Mouse (Mus musculus): ENCODE measurements around the gene Acly. TPM values are rescaled to one million over a fixed set of nuclear protein-coding genes. Genes with fewer than 3 reads are reported as not detected.
A peak's percentile ranks its signal among the peaks of the same experiment; 100 is the strongest.

The Acly gene
- polyA plus RNA-seq, 1 experiment from 2014 or later = 219 TPM

DNA sequence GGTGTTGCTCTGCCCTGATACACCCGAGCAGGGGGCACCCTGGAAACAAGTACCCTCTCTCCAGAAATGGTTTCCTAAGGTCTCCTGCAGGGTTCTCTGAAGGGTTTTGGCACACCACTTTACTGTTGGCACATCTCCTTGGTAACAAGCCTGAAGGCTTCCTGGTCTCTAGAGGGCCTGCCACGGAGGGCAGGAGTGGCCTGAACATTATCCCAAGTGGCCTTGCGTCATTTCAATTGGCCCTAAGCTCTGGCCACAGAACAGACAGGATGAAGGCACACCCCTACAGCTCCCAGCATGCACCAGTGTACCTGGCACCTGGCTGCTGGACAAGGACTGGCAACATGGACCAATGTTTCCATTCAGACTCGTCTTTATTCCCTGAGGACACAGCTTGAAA lies 25.0 kb upstream of the Acly start:
- DNase-seq (no peak), ATAC-seq (ENCODE audit: low FRiP score, low TSS enrichment) (no peak)

GRCm38 (mm10) chr11:100550101-100550500 lies 22.3 kb upstream of the Acly start:
- Histone ChIP-seq H3K27me3 (ENCODE audit: control insufficient read depth, insufficient read depth, low read length) (no peaks in the 10 kb centered on the region), H3K9me3 (ENCODE audit: control insufficient read depth, low read length) (no peaks in the 10 kb centered on the region), H3K36me3 (ENCODE audit: control insufficient read depth, insufficient read depth, low read length) (no peaks in the 10 kb centered on the region), H3K4me1 (ENCODE audit: control insufficient read depth, insufficient read depth, low read length) (peaks cover under 1% of the 10 kb centered on the region; the same call in 1 of the 2 replicates), H3K27ac (replicated peaks; ENCODE audit: low read depth, low read length) (no peak overlapping the region), H3K9ac (replicated peaks; ENCODE audit: low read length) (no peak overlapping the region), H3K4me3 (replicated peaks; ENCODE audit: low read depth, low read length) (no peak overlapping the region), H3K4me2 (ENCODE audit: low read length) (no peak overlapping the region)
- WGBS = 84% methylated on average over 6 of the region's 6 CpGs
- no peak for DNase-seq
- no peak for ATAC-seq (ENCODE audit: low FRiP score, low TSS enrichment)

More for the DNA sequence above, 25.0 kb upstream of the Acly start:
- Histone ChIP-seq H3K36me3 (ENCODE audit: control insufficient read depth, insufficient read depth, low read length) (no peaks in the 10 kb centered on the region), H3K4me1 (ENCODE audit: control insufficient read depth, insufficient read depth, low read length) (no peaks in the 10 kb centered on the region), H3K27ac (replicated peaks; ENCODE audit: low read depth, low read length) (no peak overlapping the region), H3K9me3 (ENCODE audit: control insufficient read depth, low read length) (no peaks in the 10 kb centered on the region), H3K4me2 (ENCODE audit: low read length) (no peak overlapping the region), H3K27me3 (ENCODE audit: control insufficient read depth, insufficient read depth, low read length) (no peaks in the 10 kb centered on the region), H3K4me3 (replicated peaks; ENCODE audit: low read depth, low read length) (no peak overlapping the region), H3K9ac (replicated peaks; ENCODE audit: low read length) (no peak overlapping the region)
- 89% methylated on average over 4 of the region's 4 CpGs for WGBS

GRCm38 (mm10) chr11:100549466-100549865 lies 21.7 kb upstream of the Acly start:
- 87% methylated on average over 8 of the region's 8 CpGs for WGBS
- no peaks in the 10 kb centered on the region for H3K27me3 ChIP-seq (ENCODE audit: control insufficient read depth, insufficient read depth, low read length)
- no peaks in the 10 kb centered on the region for H3K9me3 ChIP-seq (ENCODE audit: control insufficient read depth, low read length)
- no peak overlapping the region for H3K27ac ChIP-seq (replicated peaks; ENCODE audit: low read depth, low read length)
- no peaks in the 10 kb centered on the region for H3K36me3 ChIP-seq (ENCODE audit: control insufficient read depth, insufficient read depth, low read length)
- H3K4me1 ChIP-seq (ENCODE audit: control insufficient read depth, insufficient read depth, low read length) = peaks cover 6% of the 10 kb centered on the region
- H3K9ac ChIP-seq (replicated peaks; ENCODE audit: low read length) = no peak overlapping the region
- H3K4me2 ChIP-seq (ENCODE audit: low read length) = no peak overlapping the region
- ATAC-seq (ENCODE audit: low FRiP score, low TSS enrichment) = no peak
- no peak overlapping the region for H3K4me3 ChIP-seq (replicated peaks; ENCODE audit: low read depth, low read length)
- DNase-seq = no peak

DNA sequence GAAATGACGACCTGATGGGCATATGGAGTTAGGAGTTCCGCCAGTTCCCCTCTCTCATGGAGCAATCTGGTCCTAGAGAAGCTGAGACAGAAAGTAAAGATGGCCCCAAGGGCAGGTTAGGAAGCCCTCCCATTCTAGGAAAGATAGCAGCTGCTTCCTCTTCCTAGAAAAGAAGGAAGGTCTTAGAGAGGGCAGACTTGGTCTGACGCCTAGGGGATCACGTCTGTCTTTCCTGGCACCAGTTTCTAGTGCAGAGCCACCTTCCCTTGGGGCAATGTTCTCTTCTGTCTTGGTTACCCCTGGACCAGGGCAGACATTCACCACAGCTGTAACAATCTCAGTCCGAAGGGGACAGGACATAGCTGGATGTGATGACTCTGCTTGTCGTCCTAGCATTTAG lies 20.3 kb upstream of the Acly start:
- Histone ChIP-seq H3K27me3 (ENCODE audit: control insufficient read depth, insufficient read depth, low read length) (no peaks in the 10 kb centered on the region), H3K36me3 (ENCODE audit: control insufficient read depth, insufficient read depth, low read length) (no peaks in the 10 kb centered on the region), H3K9me3 (ENCODE audit: control insufficient read depth, low read length) (no peaks in the 10 kb centered on the region), H3K4me3 (replicated peaks; ENCODE audit: low read depth, low read length) (no peak overlapping the region), H3K27ac (replicated peaks; ENCODE audit: low read depth, low read length) (no peak overlapping the region), H3K4me1 (ENCODE audit: control insufficient read depth, insufficient read depth, low read length) (peaks cover 6% of the 10 kb centered on the region), H3K9ac (replicated peaks; ENCODE audit: low read length) (no peak overlapping the region), H3K4me2 (ENCODE audit: low read length) (no peak overlapping the region)
- ATAC-seq (ENCODE audit: low FRiP score, low TSS enrichment) (no peak), DNase-seq (no peak)
- 87% methylated on average over 6 of the region's 6 CpGs for WGBS

- Histone ChIP-seq H3K4me2 (ENCODE audit: low read length) (no peak overlapping the region), H3K27me3 (ENCODE audit: control insufficient read depth, insufficient read depth, low read length) (no peaks in the 10 kb centered on the region), H3K4me3 (replicated peaks; ENCODE audit: low read depth, low read length) (no peak overlapping the region), H3K9ac (replicated peaks; ENCODE audit: low read length) (no peak overlapping the region), H3K27ac (replicated peaks; ENCODE audit: low read depth, low read length) (no peak overlapping the region), H3K9me3 (ENCODE audit: control insufficient read depth, low read length) (no peaks in the 10 kb centered on the region), H3K36me3 (ENCODE audit: control insufficient read depth, insufficient read depth, low read length) (no peaks in the 10 kb centered on the region), H3K4me1 (ENCODE audit: control insufficient read depth, insufficient read depth, low read length) (peaks cover 6% of the 10 kb centered on the region)
- 90% methylated on average over 6 of the region's 6 CpGs for WGBS
- DNase-seq (no peak), ATAC-seq (ENCODE audit: low FRiP score, low TSS enrichment) (no peak)
Observed at GRCm38 (mm10) chr11:100546955-100547354, 19.2 kb upstream of the Acly start.

DNA sequence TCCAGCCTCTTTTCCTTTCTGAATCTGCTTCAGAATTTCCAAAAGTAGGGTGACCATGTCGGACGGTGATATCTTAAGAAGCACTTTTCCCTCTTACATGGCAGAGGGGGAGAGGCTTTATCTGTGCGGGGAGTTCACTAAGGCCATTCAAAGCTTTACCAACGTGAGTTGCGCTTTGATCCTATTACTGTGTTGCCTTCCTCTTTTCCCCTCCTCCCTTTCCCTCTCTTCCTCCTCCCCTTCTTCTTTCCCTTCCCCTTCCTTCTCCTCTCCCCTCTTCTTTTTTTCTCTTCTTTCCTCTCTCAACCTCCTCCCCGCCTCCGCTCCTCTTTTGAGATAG lies 17.9 kb upstream of the Acly start:
- 21% methylated on average over 7 of the region's 7 CpGs for WGBS
- no peaks in the 10 kb centered on the region for H3K27me3 ChIP-seq (ENCODE audit: control insufficient read depth, insufficient read depth, low read length)
- ATAC-seq (ENCODE audit: low FRiP score, low TSS enrichment) (no peak), DNase-seq (no peak)
- H3K9me3 ChIP-seq (ENCODE audit: control insufficient read depth, low read length) = no peaks in the 10 kb centered on the region
- no peaks in the 10 kb centered on the region for H3K36me3 ChIP-seq (ENCODE audit: control insufficient read depth, insufficient read depth, low read length)
- H3K4me1 ChIP-seq (ENCODE audit: control insufficient read depth, insufficient read depth, low read length) = peaks cover 6% of the 10 kb centered on the region
- peak overlapping the region; percentile 80 for H3K4me2 ChIP-seq (ENCODE audit: low read length)
- peak overlapping the region; percentile 37 for H3K4me3 ChIP-seq (replicated peaks; ENCODE audit: low read depth, low read length)
- 0 out of 2 replicates have a peak overlapping the region, but pooled peaks have one; percentile 49 for H3K27ac ChIP-seq (replicated peaks; ENCODE audit: low read depth, low read length)
- peak overlapping the region; percentile 52 for H3K9ac ChIP-seq (replicated peaks; ENCODE audit: low read length)

- H3K27me3 ChIP-seq (ENCODE audit: control insufficient read depth, insufficient read depth, low read length) = no peaks in the 10 kb centered on the region
- 4% methylated on average over 28 of the region's 28 CpGs for WGBS
- ATAC-seq (ENCODE audit: low FRiP score, low TSS enrichment) = peak; percentile 88; the same call in 1 of the 2 replicates
- peak within 1 kb of the TSS; percentile 52 for H3K9ac ChIP-seq (replicated peaks; ENCODE audit: low read length)
- peak within 1 kb of the TSS; percentile 37 for H3K4me3 ChIP-seq (replicated peaks; ENCODE audit: low read depth, low read length)
- peak; percentile 93 for DNase-seq
- H3K27ac ChIP-seq (replicated peaks; ENCODE audit: low read depth, low read length) = peak within 1 kb of the TSS; percentile 74
- H3K4me1 ChIP-seq (ENCODE audit: control insufficient read depth, insufficient read depth, low read length) = peaks cover 6% of the 10 kb centered on the region
- peak within 1 kb of the TSS; percentile 80 for H3K4me2 ChIP-seq (ENCODE audit: low read length)
- no peaks in the 10 kb centered on the region for H3K9me3 ChIP-seq (ENCODE audit: control insufficient read depth, low read length)
- H3K36me3 ChIP-seq (ENCODE audit: control insufficient read depth, insufficient read depth, low read length) = no peaks in the 10 kb centered on the region
Observed at GRCm38 (mm10) chr11:100544832-100545745, 17.3 kb upstream of the Acly start, which contains the start of gene Ttc25. Gene Ttc25 (plus strand): TSS chr11:100545607.

DNA sequence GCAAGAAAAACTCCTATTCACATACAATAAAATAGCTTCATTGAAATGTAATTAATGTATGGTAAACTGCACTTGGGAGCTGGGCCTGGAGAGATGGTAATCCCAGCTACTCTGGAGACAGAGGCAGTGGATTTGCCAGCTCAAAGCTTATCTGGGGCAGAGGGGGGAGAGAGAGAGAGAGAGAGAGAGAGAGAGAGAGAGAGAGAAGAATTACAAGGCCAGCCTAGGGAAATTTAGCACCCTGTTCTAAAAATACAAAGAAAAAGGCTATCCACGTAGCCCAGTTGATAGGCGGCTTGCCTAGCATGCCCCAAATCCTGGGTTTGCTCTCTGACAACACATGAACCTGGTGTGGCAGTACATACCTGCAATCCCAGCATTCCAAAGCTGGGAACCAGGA lies 13.8 kb upstream of the Acly start:
- Histone ChIP-seq H3K4me1 (ENCODE audit: control insufficient read depth, insufficient read depth, low read length) (peaks cover 6% of the 10 kb centered on the region), H3K9me3 (ENCODE audit: control insufficient read depth, low read length) (no peaks in the 10 kb centered on the region), H3K36me3 (ENCODE audit: control insufficient read depth, insufficient read depth, low read length) (no peaks in the 10 kb centered on the region), H3K27me3 (ENCODE audit: control insufficient read depth, insufficient read depth, low read length) (no peaks in the 10 kb centered on the region), H3K9ac (replicated peaks; ENCODE audit: low read length) (no peak overlapping the region), H3K27ac (replicated peaks; ENCODE audit: low read depth, low read length) (no peak overlapping the region), H3K4me2 (ENCODE audit: low read length) (no peak overlapping the region), H3K4me3 (replicated peaks; ENCODE audit: low read depth, low read length) (no peak overlapping the region)
- ATAC-seq (ENCODE audit: low FRiP score, low TSS enrichment) (no peak), DNase-seq (no peak)
- 87% methylated on average over 2 of the region's 2 CpGs for WGBS

DNA sequence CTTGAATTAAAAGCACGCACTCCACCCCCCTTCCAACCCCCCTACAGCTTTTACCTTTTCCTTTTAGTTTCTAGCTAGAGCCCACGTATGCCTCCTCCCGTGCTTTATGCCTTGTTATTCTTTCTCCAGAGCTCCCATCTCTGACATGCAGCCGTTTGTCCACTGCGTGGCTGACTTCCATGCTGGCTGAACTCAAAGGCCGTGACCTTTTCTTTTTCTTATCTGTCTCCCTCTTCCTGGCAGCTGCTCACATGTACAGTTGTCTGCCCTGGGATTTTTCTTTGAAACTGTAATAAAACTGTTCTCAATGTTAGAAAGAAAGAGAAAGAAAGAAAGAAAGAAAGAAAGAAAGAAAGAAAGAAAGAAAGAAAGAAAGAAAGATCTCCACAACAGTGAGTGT lies 13.2 kb upstream of the Acly start:
- Histone ChIP-seq H3K4me3 (replicated peaks; ENCODE audit: low read depth, low read length) (no peak overlapping the region), H3K4me1 (ENCODE audit: control insufficient read depth, insufficient read depth, low read length) (peaks cover 6% of the 10 kb centered on the region), H3K27ac (replicated peaks; ENCODE audit: low read depth, low read length) (no peak overlapping the region), H3K4me2 (ENCODE audit: low read length) (no peak overlapping the region), H3K9me3 (ENCODE audit: control insufficient read depth, low read length) (no peaks in the 10 kb centered on the region), H3K36me3 (ENCODE audit: control insufficient read depth, insufficient read depth, low read length) (no peaks in the 10 kb centered on the region), H3K27me3 (ENCODE audit: control insufficient read depth, insufficient read depth, low read length) (no peaks in the 10 kb centered on the region), H3K9ac (replicated peaks; ENCODE audit: low read length) (no peak overlapping the region)
- 62% methylated on average over 6 of the region's 6 CpGs for WGBS
- ATAC-seq (ENCODE audit: low FRiP score, low TSS enrichment) = no peak
- DNase-seq = no peak
